Mouse (Mus musculus) right cerebral cortex, postnatal 36 days (tissue): ENCODE results near the gene Gm42906.

Experiments used
- DNase-seq, 2 experiments: peaks; one replicate each; pipeline ENCODE4 v3.0.0; 2022; ENCODE audit warnings: low spot score in 2 of 2, mixed read lengths in 1 of 2

Gm42906 gene

DNA sequence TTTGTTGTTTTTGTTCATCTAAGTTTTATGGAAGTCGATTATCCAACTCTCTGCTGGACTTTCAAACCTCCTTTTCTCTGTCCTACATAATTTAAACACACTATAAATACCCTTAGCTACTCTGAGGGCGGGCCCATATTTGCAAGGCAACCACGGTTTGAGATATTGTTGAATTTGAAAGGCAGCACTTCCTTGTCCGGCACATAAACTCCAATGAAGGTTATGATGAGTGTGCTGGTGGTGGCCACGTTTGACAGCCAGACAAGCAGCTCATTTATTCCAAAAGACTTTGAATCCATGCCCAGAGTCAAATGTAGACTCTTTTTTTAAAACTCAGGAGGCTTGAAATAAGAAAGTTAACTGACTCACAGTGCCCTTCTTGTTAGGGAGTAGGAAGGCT, 33.3 kb downstream of the Gm42906 start:
- DNase-seq, result peak in 1 of 2 experiments; percentile 30

DNA sequence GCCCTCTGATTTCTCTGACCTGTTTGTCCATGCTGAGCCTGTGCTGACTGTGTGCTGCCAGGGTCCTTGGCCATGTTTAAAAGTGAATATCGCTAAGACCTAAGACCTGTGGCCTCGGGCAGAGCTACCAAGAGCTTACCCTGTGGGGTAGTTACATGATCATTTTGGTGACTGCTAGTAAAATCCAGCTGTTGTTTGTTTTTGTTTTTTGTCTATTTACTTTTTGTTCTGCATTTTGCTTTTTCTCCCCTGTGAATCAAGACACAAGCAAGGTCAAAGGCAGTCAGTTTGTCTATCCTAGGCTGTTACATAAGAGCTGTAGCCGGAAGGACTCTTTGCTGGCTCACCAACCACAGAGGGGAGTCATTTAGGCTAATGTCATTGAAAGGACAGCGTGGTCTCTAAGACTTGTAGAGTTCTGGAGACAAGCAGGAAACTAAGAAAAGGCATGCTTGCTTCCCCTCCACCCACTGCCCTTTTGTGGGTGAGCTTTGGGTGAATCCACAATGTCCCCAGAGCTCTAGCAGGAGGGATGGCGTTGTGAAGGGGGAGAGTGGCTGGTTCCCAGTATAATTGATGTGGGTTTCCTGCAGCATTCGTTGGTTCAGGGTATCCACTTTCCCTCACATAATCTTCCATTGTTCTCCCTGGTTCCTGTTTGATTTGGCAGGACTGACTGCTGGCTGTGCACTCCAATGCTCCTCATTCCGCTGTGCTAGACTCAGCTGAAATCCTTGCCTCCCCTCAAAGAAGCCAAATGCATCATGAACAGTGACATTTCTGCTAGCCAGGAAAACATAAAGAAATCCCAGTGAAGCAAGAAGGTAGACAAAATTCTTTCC, 33.9 kb downstream of the Gm42906 start:
- DNase-seq, result no peak

DNA sequence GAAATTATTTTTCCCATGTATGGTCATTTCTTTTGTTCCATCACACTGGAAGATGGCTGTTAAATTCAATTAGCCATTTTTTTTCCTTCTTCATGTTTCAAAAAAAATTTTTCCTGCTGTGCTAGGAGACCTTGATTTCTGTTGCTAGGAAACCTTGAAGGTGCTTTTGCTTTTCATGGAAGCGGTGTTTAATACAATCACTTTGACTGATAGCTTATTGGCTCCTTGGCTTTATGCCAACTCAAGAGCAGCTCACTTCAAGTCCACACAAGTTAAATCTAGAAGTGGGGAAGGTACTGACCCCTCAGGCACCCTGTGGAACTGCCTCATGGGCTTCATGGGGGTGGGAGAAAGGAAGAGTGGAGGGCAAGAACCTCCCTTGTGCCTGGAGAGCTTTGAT, 38.1 kb downstream of the Gm42906 start:
- DNase-seq, result no peak

DNA sequence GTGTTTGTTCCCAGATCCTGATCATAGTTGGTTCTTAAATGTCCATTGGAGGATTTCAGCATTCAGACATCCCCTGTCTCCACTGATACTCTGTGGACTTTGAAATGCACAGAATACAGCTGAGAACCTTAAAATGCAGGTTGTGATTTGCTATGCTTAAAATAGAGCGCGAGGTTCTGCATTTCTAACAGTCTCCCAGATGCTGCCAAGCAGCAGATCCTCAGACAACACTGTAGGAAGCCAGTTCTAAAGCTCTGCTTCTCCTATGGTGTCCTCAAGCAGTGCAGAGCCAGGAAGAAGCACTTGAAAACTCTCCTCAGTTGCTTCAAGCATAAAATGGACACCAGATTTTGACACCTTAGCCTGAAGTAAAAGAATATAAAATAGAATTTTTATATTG, 48.1 kb downstream of the Gm42906 start:
- no peak for DNase-seq

DNA sequence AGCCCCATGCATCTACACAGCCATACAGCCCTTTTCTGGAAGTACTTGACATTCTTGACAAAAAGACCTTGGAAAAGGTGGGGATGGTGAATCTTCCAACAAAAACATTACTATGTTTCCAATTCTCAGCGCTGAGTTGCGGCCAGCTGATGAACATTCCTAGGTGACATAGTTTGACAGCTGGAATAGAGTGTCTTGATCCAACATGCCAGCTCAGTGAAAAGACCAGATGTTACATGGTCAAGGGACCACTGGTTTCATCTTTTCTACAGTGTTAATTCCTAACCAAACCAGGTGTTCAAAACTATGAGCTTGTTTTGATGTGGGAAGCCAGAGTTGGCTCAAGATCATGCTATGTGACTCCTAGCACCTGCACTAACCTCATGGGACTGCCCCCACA, 48.8 kb downstream of the Gm42906 start:
- no peak for DNase-seq

DNA sequence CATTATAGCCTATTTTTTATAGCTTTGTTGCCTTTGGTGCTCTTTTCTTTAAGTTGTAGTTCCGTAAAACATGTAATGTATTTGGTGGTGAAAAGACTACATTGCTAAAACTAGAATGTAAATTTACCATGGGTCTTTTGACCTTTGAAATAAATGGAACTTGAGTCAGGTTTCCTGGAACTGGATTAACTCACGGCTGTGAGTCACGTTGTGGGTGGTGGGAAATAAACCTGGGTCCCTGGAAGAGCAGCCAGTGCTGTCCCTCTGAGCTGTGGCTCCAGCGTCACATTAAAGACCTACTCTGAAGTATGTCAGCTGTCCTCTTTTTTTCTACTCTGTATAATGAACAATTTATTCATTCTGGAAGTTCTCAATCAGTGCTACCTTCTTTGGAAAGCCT, 51.0 kb downstream of the Gm42906 start:
- no peak for DNase-seq

DNA sequence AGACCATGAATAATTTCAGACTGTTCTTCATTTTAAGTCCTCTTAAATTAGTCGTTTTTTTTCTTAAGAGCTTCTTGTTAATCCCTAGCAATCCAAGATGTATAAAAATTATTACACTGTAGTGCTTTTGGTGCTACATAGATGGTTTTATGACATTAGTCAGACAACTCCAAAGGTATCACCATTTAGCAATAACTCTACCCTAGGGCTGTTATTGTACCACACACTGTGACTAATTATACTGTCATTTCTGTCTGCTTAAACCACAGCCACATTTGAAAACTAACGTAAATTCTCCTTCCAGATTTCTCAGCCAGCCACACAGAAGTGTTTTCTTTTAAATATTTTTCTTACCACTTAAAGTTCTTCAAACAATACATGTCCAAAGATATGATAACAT, 53.1 kb downstream of the Gm42906 start:
- no peak for DNase-seq

DNA sequence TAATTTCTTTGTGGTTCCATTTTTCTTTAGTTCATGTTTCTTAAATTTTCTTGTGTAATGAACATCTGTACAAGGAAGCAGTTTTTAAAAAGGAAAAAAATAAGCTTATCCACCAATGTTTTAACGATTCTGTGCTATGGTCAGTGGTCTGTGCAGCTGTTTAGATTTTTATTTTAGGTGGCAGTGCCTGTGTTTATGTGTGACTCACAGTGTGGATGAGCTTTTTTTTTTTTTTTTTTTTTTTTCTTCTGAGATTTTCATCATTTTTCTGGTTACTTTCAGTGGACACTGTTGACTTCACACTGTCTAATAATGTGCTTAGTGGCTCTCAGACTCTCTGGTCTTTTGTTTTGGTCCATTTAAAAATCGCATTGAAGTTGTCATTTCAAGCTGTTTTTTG, 56.8 kb downstream of the Gm42906 start:
- DNase-seq, result no peak

DNA sequence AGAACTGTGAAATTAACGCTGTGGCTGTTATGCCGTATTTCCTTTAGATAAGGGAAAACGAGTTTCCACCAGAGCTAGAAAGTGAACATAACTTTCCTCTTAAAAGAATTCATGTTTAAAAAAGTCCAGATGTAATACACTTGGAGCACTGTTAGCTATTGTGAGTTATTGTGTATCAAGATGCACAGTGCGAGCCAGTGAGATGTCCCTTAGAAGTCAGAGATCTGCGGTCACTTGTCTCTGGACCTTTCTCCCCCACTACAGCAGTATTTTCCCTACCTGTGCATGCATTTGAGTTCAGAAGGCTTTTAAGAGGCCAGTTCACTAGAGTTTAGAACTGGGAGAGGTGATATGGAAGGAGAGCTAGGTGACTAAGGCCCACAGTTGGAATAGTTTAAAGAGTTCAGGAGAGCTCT, 58.6 kb downstream of the Gm42906 start:
- DNase-seq, result no peak

DNA sequence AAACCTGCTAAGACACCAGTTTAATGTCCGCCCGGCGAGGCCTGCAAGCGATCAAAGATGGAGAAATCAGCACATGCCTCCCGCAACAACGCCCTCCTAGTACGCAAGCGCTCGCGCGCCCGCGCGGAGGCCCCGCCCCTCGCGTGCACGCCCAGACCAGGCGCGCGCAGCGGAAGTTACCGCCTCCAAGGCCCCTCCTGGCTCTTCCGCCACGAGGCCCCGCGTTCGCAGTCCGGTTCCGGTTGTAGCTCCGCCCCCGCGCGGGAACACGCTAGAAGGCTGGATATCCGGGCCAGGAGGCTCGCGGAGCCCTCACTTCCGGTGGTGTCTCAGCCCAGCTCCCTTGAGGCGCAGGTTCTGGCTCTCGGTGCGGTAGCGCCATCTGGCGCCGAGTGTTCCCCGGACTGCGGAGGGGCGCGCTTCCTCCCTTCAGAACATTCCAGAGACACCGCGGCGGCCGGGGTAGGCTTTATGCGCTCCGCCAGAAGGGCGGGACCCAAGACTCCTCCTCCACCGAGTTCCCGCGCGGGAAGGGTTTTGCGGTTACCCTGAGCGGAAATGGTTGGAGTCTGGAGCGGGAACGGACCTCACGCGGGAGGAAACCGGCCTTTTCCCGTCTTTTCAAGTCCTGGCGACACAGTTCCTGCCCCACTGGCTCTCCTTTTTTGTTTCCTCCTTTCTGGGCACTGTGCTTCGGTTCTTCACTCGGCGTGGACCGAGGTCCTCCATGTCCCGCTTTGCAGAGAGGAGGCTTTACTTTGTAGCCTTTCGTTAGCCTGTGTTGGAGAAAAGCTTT, 59.4 kb downstream of the Gm42906 start:
- peak; percentile 100 for DNase-seq

DNA sequence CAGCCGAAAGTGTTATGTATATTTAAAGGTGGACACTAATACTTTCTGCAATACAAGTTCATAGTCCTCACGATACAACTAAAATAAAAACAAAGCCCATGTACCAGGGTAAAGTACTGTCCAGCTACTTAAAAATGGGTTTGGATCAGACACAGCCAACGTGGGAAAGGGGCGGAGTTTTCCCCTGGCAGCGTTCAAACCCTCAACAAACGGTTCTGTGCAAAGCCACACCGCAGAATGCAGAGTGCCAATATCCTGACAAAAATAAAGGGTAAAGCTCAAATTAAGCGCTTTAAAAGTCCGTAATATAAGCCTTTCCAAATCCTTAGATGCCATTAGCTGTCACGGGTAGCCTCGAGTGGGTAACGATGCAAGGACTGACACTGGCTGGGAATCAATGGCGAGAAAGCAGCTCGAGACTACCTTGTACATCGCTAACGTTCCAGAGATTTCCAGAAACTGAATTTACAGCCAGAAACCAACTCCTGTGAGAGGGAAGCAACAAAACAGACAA, 60.0 kb downstream of the Gm42906 start:
- peak in 1 of 2 experiments; percentile 5 for DNase-seq

DNA sequence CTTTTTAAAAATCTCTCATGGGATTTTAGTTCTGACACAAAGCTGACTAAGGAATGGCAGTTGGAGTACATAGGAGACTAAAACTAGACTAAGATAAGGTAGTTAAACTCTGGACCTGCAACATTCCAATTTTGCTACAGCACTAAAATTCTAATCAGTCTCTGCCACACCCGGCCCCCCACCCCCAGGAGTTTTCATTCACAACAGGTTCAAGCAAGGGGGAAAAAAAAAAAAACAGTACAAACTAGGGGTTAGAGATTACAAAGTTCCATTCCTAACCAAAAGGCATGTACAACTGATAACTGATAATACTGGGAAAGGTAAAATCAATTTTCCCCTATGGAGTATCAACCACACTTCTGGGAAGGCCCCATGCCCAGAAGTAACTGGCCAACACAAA, 60.6 kb downstream of the Gm42906 start:
- DNase-seq, result no peak

DNA sequence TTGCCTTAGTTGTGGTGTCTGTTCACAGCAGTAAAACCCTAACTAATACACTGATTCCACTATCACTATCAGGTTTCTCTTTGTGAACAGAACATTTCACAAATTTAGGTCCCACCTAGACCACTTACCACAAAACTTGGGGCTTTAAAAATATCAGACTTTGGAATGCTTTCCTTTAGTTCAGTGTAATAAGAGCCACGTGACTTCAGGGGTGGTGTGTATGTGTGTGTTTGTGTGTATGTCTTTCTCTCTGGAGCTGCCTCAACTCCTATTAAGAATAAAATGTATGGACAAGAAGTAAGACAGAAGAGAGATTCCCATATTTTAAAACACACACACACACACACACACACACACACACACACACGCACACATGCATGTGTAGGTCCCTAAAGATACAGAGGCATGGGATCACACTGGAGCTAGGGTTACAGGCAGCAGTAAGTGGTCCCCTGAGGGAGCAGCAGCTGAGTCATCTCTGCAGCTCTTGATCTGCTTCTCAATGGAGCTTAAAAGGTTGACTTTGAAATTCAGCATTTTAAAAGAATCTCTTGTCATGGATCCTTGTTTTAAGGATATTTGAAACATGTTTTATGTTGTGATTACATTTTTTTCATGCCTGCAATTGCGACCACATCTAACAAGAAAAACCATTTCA, 64.5 kb downstream of the Gm42906 start:
- DNase-seq, result no peak

DNA sequence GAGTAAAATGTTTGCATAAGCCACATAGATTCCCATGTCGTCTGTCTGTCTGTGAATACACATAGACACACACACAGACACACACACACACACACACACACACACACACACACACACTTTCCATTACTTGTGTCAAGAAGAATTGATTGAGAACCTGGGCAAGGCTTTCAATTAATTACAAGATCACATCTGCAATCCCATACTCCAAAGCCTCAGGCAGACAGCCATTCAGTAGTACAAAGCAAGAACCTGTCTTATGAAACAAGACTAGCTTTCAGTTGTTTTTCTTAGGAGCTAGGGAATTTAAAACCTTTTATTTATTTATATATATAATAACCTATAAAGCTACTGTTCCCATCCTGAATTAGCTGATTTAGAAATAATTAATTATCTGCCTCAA, 78.3 kb downstream of the Gm42906 start:
- no peak for DNase-seq

DNA sequence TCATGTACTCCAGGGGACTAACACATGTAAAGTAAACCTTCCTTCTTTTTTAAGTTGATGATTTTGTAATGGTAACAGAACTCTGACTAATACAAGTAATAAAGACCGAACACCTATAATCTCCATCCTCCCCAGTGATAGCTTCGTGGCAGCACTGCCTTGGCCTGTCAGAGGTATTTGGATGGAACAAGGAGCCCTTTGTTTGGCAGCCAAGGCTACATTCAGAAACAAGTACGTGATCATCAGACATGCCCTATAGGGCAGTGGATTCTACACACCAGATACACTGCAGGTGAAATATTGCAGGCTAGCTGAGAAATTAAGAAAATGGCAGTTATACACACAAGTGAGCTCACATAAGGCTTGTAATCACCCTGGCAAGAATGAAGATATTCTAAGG, 79.5 kb downstream of the Gm42906 start:
- DNase-seq, result no peak

DNA sequence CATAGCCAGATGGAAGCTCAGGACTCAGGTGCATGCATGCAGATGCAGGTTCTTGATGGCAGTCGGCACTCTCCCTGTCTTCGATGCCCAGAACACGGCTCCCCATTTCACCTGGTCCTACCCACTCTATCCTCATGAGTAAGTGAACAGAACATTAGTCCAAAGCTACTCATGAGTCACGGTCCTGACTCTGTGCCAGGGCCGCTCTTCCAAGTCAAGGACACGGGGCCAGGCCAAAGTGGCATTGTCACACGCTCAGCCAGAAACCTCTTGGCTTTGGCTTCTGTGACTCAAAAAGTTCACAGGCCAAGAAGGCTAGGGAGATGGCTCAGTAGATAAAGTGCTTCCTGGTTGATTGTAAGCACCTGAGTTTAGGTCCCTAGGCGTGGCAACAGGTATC, 81.3 kb downstream of the Gm42906 start:
- DNase-seq, result no peak

DNA sequence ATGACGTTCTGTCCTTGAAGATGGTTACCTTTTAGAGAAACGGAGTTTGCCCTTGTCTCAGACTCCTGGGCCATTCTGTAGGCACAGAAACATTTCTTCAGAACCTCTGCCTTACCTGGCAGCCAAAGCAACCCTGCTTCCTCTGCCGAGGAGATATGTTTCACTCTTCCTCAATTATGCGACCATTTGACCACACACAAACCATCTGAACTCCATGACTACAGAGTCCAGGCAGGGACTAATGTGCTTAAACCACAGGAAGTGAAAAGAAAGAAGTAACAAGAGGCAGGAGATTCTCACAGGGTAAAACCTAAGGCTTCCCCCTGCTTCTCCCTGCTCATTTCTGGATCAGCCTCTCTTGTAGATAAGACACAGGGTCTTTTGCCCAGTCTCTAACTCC, 83.2 kb downstream of the Gm42906 start:
- no peak for DNase-seq

DNA sequence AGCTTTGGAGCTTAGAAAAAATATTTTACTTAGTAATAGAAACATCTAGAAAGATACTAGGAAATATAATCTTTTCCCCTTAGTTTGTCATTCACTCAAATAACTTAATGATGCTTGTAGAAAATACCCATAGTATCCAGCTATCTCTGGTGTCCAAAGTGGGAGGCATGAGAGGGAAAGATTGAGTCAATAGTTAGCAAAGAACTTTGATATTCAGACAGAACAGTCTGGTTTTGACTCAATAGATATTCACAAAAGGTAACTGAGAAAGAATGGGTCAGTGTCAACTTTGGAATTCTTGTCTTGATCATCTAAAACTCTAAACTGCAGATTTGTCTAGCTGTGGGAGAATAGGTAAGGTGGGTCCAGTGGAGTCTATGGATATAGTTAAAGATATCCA, 94.3 kb downstream of the Gm42906 start:
- no peak for DNase-seq

DNA sequence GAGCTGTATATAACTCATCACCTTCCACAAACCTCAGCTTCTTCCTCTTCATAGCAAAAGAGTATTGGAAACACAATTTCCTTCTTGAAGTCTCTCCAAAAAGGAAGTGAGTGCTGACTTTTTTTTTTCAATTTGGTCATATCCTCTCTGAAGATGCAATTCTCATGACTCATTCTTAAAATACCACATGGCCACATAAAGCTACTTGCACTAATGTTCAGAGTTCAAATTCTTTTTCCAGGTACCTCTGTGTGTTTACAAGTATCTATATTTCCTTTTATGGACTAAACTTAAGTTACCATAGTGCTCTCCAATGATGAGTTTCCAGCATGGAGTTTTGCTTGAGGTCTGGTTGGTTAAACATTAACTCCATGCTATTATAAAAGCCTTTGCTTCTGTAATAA, 94.8 kb downstream of the Gm42906 start:
- DNase-seq, result no peak

DNA sequence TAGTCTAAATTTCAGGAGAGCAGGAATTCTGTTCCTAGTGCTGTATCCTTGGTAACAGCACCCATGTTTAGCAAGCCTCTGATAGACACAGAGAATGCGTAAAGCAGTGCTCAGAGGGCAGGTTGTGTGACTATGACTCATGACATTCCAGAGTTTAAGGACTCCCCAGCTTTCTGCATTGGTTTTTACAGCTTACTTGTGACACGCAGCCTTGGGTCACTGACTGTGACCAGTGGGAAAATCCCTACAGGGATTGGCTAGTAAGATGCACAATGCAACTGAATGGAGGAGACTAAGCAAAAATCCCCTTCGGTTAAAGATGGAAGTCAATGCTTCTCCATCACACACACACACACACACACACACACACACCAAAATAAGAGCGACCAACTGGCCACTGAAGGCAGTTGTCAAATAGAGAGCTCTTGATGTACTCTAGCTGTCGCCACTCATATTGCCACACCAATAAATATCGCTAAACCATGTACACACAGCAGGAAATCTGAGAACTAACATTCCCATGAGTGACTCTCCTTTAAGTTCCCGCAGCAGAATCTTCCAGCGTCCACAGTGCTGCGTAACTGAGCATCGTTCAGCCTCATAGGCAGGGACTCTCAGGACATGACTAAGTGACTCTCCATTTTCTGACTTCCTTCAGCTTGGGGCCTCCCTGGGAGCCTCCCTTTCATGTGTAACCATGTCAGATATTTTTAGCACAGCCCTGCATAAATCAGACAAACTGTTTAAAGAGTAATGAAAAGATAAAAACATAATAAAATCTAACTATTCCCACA, 112.0 kb downstream of the Gm42906 start:
- DNase-seq, result peak; percentile 1 to 3

DNA sequence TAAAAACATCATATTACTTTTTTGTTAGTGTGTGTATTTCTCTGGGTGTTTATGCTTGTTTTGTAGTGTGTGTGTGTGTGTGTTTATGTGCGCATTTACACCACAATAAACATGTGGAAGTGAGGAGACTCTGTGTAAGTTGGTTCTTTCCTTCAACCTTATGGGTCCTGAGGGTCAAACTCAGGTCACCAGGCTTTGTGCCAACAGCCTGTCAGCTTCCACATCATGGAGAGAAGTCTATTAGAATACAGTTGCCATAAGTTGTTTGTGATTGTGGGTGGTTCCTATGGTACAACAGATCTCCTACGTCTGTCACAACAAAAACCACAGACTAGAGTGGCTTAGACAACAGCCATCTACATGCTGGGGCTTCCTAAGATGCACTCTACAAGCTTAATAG, 127.7 kb downstream of the Gm42906 start:
- no peak for DNase-seq

DNA sequence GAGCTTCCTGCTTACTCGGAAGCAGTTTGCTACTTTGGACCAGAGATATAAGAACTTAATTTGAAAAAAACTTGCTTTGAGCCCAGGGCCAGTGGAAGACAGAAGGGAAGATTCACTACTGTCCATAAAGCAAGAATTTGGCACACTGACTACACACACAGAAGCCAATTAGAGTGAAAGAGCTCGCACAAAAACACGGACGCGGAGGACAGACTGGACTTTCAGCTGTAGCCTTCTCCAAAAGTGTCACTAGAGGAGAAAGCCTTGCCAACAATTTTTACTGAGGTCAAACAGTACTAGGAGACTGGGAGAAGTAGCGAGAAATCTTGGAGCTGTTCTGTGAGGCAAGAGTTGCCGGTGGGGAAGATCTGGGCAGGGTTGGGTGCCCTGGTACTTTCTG, 128.4 kb downstream of the Gm42906 start:
- DNase-seq, result no peak
